Mouse (Mus musculus): Measurements from ENCODE around the gene Zfp628. TPM values are rescaled to one million over a fixed set of nuclear protein-coding genes. Genes with fewer than 3 reads are reported as not detected.

The Zfp628 gene
- total and polyA plus RNA-seq, 3 experiments = 2.5 to 17.6 TPM; not detected in 1

GRCm38 (mm10) chr7:4922931-4923565 lies 8.0 kb downstream of the Zfp628 start:
- H3K4me1 ChIP-seq (ENCODE audit: control insufficient read depth in 1 of 2, insufficient read depth in 2 of 2, low read length in 2 of 2) = no peaks in the 10 kb centered on the region
- H3K36me3 ChIP-seq (ENCODE audit: control insufficient read depth in 1 of 2, insufficient read depth in 2 of 2, low read length in 2 of 2) = no peaks in the 10 kb centered on the region
- no peak overlapping the region for H3K4me3 ChIP-seq (ENCODE audit: control insufficient read depth in 1 of 2, insufficient read depth in 1 of 2, low read depth in 2 of 2, low read length in 2 of 2)
- H3K27ac ChIP-seq (ENCODE audit: control insufficient read depth, low read depth, low read length) = no peak overlapping the region
- no peak overlapping the region for H3K9ac ChIP-seq (ENCODE audit: control insufficient read depth, low read depth, low read length, poor library complexity, severe bottlenecking)
- TF ChIP-seq USF1 (IDR thresholded peaks at IDR 0.05; ENCODE audit: low read depth, low read length) (no peak), MEF2A (IDR thresholded peaks at IDR 0.05; ENCODE audit: extremely low read depth, insufficient replicate concordance, low read depth, low read length, poor library complexity, severe bottlenecking) (no peak), JUND (IDR thresholded peaks at IDR 0.05; ENCODE audit: low read depth, low read length) (no peak), BHLHE40 (IDR thresholded peaks at IDR 0.05; ENCODE audit: borderline replicate concordance, low read depth, low read length) (no peak), MYC (IDR thresholded peaks at IDR 0.05; ENCODE audit: low read depth, low read length) (no peak), GATA1 (IDR thresholded peaks at IDR 0.05; ENCODE audit: low read depth, low read length) (no peak), MAX (IDR thresholded peaks at IDR 0.05; ENCODE audit: low read length) (no peak), NRF1 (IDR thresholded peaks at IDR 0.05; ENCODE audit: insufficient read depth, low read depth, low read length, poor library complexity, severe bottlenecking) (no peak), SMC3 (IDR thresholded peaks at IDR 0.05; ENCODE audit: low read depth, low read length) (no peak), TCF12 (IDR thresholded peaks at IDR 0.05; ENCODE audit: low read depth, low read length) (no peak), TAL1 (IDR thresholded peaks at IDR 0.05; ENCODE audit: low read length) (no peak), SIN3A (IDR thresholded peaks at IDR 0.05; ENCODE audit: low read length) (no peak), ELF1 (IDR thresholded peaks at IDR 0.05; ENCODE audit: low read depth, low read length) (no peak), GABPA (IDR thresholded peaks at IDR 0.05; ENCODE audit: low read depth, low read length) (no peak)
- H3K9me3 ChIP-seq (replicated peaks; ENCODE audit: insufficient read depth, low read length) = no peaks in the 10 kb centered on the region
- H3K79me2 ChIP-seq (ENCODE audit: control insufficient read depth, insufficient read depth, low read length, poor library complexity) = no peaks in the 10 kb centered on the region
- DNase-seq (ENCODE audit: low read depth, low spot score) = no peak
- H3K27me3 ChIP-seq (ENCODE audit: control insufficient read depth in 1 of 2, insufficient read depth in 2 of 2, low read length in 2 of 2) = no peaks in the 10 kb centered on the region

GRCm38 (mm10) chr7:4923586-4924364 lies 8.8 kb downstream of the Zfp628 start:
- H3K4me1 ChIP-seq (ENCODE audit: control insufficient read depth in 1 of 2, insufficient read depth in 2 of 2, low read length in 2 of 2) = no peaks in the 10 kb centered on the region
- H3K27ac ChIP-seq (ENCODE audit: control insufficient read depth, low read depth, low read length) = no peak overlapping the region
- no peaks in the 10 kb centered on the region for H3K9me3 ChIP-seq (replicated peaks; ENCODE audit: insufficient read depth, low read length)
- H3K36me3 ChIP-seq (ENCODE audit: control insufficient read depth in 1 of 2, insufficient read depth in 2 of 2, low read length in 2 of 2) = no peaks in the 10 kb centered on the region
- TF ChIP-seq MXI1 (IDR thresholded peaks at IDR 0.05; ENCODE audit: low read depth, low read length) (no peak), POLR2AphosphoS2 (IDR thresholded peaks at IDR 0.05; ENCODE audit: low read length) (no peak), KAT2A (conservative IDR thresholded peaks at IDR 0.05; ENCODE audit: low read depth, low read length) (no peak), NRF1 (IDR thresholded peaks at IDR 0.05; ENCODE audit: insufficient read depth, low read depth, low read length, poor library complexity, severe bottlenecking) (no peak), ZKSCAN1 (IDR thresholded peaks at IDR 0.05; ENCODE audit: low read depth, low read length) (no peak), TCF12 (IDR thresholded peaks at IDR 0.05; ENCODE audit: low read depth, low read length) (no peak), CHD2 (IDR thresholded peaks at IDR 0.05; ENCODE audit: low read length) (no peak), MYC (IDR thresholded peaks at IDR 0.05; ENCODE audit: low read depth, low read length) (no peak)
- no peak overlapping the region for H3K9ac ChIP-seq (ENCODE audit: control insufficient read depth, low read depth, low read length, poor library complexity, severe bottlenecking)
- no peak overlapping the region for H3K4me3 ChIP-seq (ENCODE audit: control insufficient read depth in 1 of 2, insufficient read depth in 1 of 2, low read depth in 2 of 2, low read length in 2 of 2)
- H3K79me2 ChIP-seq (ENCODE audit: control insufficient read depth, insufficient read depth, low read length, poor library complexity) = no peaks in the 10 kb centered on the region
- no peak for DNase-seq (ENCODE audit: low read depth, low spot score)
- no peaks in the 10 kb centered on the region; a peak in 1 of 4 replicates for H3K27me3 ChIP-seq (ENCODE audit: control insufficient read depth in 1 of 2, insufficient read depth in 2 of 2, low read length in 2 of 2)

Data from MEL (cell line).